Mouse (Mus musculus): Measurements from ENCODE around the gene Cdk17.

Gene Cdk17

DNA sequence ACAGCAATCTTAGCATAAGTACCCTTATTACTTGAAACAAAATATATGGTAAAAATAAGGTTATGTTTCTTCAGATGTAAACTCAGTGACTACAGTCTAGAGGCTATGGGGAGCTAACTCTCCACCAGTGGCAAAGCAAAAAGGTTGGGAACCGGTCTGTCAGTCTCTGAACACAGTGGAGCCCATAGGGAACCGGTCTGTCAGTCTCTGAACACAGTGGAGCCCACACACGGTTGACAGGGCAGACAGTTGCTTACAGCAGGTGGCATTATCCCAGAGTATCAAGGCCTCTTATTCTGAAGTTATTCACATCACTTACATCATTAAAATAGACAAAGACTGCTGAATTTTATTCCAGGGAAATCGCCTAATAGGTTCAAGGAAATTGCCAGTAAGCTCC lies 70.8 kb downstream of the Cdk17 start:
- DNase-seq (ENCODE audit: low spot score in 2 of 2) = no peak

DNA sequence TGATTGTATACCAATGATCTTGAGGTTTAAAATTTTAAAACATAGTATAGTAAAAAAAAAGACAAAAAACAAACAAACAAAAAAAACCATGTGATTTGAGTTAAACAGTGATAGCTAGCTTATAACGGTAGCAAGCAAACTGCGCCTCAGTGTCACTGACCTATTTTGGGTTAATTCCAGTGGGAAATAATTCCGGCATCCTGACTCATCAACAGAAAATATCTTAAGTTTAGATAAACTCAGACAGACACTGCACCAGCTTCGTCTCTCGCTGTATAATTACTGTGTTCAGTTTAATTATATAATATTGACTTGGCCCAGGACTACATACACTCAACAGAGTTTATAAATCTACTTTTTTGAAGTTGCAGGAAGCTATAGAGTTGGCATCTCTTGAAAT lies 71.2 kb downstream of the Cdk17 start:
- DNase-seq (ENCODE audit: low spot score in 2 of 2) = no peak

DNA sequence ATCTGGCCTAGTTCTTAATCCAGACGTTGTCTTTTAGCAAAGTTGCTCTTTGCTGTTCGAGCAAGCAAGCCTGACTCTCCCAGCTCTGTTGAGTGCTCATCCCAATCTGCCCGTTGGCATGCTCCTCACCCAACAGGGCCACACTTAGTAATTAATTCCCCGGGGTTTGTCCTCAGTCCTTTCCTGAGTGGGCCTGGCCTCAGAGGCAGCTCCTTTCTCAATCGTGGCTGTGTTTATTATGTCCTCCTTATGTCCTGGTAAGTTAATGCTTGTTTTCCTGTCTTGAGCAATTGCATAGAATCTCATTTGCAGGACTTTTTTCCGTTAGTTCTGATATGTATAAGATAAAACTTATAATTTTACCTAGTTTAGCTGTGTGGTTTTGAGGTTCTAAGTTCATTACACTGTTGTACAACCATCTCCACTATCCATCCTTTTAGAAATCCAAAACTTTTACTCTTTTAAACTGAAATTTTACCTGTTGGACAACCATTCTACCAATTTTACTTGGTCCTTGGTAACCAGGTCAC lies 73.1 kb downstream of the Cdk17 start:
- DNase-seq (ENCODE audit: low spot score in 2 of 2) = no peak

DNA sequence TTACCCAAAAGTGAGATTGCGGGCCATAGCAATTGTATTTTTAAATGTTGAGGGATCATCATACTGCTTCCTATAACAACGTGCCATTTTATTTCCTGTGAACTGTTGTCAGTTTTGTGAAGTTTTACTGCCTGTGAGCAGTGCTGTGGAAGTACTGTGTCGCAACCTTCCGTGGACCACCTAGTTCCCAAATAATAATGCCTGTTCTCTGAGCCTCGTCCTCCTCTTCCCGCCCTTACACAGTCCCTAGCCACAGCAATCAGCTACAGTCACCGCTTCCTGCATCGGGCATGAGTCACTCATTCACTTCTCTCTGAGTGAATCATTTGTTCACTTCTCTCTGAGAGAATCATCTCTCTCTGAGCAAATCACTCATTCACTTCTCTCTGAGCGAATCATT lies 74.0 kb downstream of the Cdk17 start:
- DNase-seq (ENCODE audit: low spot score in 2 of 2) = no peak

DNA sequence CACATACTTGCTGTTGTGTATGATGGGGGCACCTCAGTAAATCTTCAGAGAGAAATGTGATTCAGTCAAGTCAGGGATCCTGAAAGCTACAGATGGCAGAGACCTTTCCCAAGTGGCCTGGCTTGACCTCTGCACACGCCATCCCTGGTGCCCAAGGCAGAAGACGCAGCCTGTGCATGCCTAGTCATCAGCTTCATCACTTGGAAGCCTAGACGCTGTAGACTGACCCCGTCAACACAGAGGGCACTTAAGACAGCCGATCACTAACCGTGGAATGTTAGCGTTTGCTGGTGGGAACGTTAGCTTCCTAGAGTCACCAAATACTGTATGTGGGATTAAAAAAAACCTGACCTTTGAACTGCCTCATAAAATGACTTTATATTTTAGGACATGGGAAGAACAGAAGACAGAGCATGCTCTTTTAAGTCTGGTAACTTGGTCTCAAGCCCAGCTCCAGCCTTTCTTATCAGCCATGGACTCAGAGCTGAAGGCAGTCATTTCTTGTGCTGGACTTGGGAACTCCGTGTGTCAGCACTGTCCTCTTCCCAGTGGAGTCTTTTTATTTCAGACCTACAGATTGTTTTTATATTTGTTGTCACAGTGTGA lies 78.6 kb downstream of the Cdk17 start:
- no peak for DNase-seq (ENCODE audit: low spot score in 2 of 2)

- no peak for DNase-seq (ENCODE audit: low spot score in 2 of 2)
Observed at GRCm38 (mm10) chr10:93242208-93242607, 81.5 kb downstream of the Cdk17 start.

- DNase-seq (ENCODE audit: low spot score in 2 of 2) = no peak
Observed at GRCm38 (mm10) chr10:93242861-93243260, 82.2 kb downstream of the Cdk17 start.

DNA sequence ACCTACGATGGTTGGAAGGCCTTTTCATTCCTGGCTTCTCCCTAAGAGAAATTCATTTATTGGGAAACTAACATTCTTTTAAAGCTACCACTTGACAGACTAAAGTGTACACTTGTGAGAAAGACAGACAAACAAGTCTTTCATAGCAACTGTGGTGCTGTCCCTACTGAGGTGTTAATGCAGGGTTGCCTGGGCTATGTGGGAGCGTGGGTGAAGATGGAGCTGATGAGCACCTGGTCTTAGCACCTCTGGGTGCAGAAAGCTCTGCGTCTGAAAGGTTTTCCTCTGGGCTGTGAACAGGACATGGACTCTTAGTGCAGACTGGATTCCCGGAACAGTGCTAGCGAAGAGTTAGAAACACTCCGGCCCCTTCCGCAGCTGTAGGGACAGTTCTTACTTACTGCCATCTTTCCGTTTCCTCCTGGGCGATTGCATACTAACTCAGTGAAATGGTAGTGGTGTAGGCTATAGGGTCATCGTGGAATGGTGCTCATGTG lies 83.6 kb downstream of the Cdk17 start:
- DNase-seq (ENCODE audit: low spot score in 2 of 2) = no peak

- no peak for DNase-seq (ENCODE audit: low spot score in 2 of 2)
Observed at GRCm38 (mm10) chr10:93246185-93246920, 85.7 kb downstream of the Cdk17 start.

- no peak for DNase-seq (ENCODE audit: low spot score in 2 of 2)
Observed at GRCm38 (mm10) chr10:93247422-93247821, 86.7 kb downstream of the Cdk17 start.

- no peak for DNase-seq (ENCODE audit: low spot score in 2 of 2)
Observed at GRCm38 (mm10) chr10:93247902-93248301, 87.2 kb downstream of the Cdk17 start.

DNA sequence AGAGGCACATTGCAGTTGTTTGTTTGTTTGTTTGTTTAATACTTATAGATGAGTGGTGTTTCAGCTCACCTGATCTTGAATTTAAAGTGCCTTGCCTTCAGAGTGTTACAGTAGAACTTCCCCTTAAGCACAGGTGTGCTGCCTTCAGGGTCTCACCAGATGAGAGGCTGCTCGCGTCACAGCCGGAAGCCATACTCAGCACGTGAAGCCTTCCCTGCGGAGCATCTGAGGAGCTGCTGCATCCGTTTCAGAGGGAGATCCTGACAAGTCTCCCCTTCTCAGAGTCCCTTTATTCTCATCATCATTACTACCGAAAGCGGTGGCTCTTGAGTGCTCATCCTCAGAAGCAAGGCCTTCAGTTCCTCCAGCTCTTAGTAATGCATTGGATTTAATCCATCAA lies 87.7 kb downstream of the Cdk17 start:
- no peak for DNase-seq (ENCODE audit: low spot score in 2 of 2)

DNA sequence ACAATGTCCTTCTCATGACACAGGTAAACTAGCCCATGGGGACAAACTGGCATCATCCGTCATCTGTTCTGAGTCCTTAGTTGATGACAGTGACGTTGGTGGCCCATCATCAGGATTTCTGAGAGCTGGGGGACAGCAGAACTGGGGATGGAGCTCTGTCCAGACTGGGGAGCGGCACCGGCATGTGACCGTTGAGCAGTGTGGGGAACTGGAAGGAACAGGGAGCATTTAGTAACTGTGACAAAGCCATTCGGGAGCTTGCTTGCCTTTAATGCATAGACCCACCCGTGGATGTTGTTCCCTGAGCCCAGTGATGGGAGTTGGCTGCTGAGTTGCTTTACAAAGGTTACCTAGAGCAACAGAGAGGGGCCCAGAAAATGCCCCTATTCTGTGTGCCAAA lies 89.2 kb downstream of the Cdk17 start:
- no peak for DNase-seq (ENCODE audit: low spot score in 2 of 2)

- no peak for DNase-seq (ENCODE audit: low spot score in 2 of 2)
Observed at GRCm38 (mm10) chr10:93250436-93251317, 90.0 kb downstream of the Cdk17 start.

GRCm38 (mm10) chr10:93251426-93251825 lies 90.8 kb downstream of the Cdk17 start:
- no peak for DNase-seq (ENCODE audit: low spot score in 2 of 2)

GRCm38 (mm10) chr10:93252661-93253060 lies 92.0 kb downstream of the Cdk17 start:
- no peak for DNase-seq (ENCODE audit: low spot score in 2 of 2)

GRCm38 (mm10) chr10:93253156-93253555 lies 92.5 kb downstream of the Cdk17 start:
- no peak for DNase-seq (ENCODE audit: low spot score in 2 of 2)

DNA sequence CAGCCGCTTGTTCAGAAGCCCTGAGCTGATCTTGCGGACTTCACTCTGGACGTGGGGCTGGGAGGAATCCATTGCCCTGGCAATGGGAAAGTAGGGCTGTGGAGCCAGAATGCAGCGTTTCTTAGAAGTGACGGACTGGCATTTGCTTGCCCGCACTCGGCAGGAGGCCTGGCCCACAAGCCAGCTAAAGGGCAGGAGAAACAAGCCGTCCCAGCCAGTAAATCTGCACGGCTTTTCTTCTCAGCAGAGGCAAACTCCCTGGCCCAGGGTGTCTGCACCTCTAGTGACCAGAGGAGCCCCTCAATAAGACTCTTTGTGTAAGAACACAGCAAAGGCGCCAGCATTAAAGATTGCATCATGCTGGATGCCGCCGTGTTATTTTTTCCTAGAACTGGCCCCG lies 94.6 kb downstream of the Cdk17 start:
- DNase-seq (ENCODE audit: low spot score in 2 of 2) = no peak

DNA sequence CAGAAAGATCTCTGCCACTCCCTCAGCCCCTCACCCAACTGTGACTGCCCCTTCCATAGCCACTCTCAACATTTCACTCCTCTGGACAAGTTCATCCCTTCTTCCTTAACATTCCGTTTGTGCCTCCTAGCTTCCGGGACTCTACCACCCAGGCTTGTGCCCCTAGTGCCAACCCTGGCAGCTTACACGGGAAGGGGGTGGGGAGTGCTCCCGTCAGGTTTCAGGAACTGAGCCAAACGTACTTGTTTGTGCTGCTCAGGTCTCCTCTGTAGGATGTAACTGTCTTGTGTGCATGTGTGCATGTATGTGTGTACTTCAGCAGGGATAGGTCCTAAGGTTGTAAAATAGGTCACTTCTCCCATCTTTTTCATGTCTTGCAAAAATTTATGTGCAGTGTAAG lies 99.2 kb downstream of the Cdk17 start:
- no peak for DNase-seq (ENCODE audit: low spot score in 2 of 2)

DNA sequence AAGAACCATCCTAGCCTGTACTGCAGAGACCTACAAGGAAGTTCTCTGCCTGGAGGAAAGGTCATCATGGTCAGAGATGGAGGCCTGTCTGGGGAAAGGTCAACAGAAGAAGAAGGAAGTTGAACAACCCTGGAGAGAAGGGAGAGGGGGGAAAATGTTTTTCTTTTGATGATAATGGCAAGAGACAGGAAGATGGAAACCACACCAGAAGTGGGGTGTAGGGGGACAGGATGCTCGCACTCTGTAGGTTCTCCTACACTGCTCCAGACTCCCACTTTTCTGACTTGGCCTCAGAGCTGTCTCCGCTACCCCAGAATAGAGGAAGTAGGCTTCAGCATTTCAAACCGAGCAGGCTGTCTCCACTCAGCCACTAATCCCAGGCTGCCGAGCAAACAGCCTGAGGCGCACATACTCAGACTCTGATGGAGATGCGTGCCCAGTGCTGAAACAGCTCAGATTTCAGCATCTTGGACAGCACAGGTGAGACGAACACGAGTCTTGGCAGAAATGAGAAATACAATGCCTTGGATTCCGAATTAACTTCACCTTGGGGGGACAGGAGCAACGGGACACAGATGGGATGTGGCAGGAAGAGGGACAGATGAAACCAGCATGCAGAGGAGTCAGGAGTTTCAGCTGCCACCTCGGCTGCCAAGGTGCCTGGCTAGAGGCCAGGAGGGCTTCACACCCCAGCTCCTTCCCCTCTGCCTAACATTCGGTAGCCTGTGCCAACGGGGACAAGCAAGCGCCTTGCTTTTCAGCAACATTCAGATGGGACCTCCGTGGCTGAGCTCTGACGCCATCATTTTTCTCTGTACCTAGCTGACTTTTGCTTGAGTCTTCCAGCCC lies 100.7 kb downstream of the Cdk17 start:
- DNase-seq (ENCODE audit: low spot score in 2 of 2) = no peak

GRCm38 (mm10) chr10:93261981-93262499 lies 101.4 kb downstream of the Cdk17 start:
- DNase-seq (ENCODE audit: low spot score in 2 of 2) = no peak

All from urinary bladder, postnatal 4 days (tissue).